Mouse (Mus musculus) megakaryocyte progenitor cell, adult 5-6 weeks (primary cell): ENCODE measurements around the gene Smo. TPM values are rescaled to one million over a fixed set of nuclear protein-coding genes. Genes with fewer than 3 reads are reported as not detected.

Experiments
- ATAC-seq: replicated peaks from 2 replicates; pipeline ENCODE4 v1.8.0; 2016; ENCODE audit warnings: mild to moderate bottlenecking, moderate TSS enrichment, inconsistent platforms; ENCODE audit not compliant: poor library complexity
- total RNA-seq, 2 experiments: library from RNA; stranded (forward) in 1 of 2; stranded (reverse) in 1 of 2; fragments of 157-497, 149-512 nt in 1 of 2; fragments of 200-1000 nt in 1 of 2; gene quantifications; 2 replicates each; pipeline versions ENCODE4 v1.2.3 to v1.2.4; 2015 to 2017

The Smo gene
- total RNA-seq (2015) (25.5 and 33.6 TPM in 2 replicates), total RNA-seq (2017) (16.4 and 19.9 TPM in 2 replicates)

DNA sequence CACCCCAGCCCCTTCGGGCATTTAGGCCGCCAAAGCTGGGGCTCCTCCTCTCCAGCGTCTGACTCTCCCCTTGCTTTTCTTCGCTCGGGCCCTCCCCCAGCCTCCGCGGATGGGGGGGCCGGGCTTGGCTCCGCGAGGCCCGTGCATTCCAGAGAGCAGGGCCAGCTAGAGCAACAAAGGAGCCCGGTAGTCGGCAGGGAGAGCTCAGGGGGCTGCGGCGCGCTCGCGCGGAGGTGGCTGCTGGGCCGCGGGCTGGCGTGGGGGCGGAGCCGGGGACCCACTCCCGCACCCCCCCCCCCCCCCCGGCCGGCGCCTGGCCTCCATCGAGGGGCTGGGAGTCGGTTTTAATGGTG is at the start of gene Smo:
Gene Smo, plus strand, starts transcription at position 168 of the 353 bp plus-strand sequence.
- ATAC-seq, result peak; percentile 69

DNA sequence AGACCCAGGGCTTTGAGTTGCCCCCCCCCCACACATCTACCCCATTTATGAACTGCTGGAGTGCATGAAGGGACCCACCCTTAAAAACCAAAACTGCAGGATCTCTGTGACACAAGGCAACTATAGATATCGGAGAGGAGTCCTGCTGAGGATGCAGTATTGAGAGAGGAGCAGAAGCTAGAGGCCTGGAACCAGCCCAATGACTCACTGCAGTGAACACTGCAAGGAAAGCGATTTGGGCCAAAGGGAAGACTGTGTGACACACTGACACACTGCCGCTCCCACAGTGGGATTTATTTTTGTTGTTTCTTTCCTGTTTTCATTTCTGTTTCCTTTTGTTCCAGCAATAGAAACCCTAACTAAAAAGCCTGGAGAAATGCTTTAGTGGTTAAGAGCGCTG is 49.4 kb upstream of the Smo start:
- ATAC-seq, result no peak

DNA sequence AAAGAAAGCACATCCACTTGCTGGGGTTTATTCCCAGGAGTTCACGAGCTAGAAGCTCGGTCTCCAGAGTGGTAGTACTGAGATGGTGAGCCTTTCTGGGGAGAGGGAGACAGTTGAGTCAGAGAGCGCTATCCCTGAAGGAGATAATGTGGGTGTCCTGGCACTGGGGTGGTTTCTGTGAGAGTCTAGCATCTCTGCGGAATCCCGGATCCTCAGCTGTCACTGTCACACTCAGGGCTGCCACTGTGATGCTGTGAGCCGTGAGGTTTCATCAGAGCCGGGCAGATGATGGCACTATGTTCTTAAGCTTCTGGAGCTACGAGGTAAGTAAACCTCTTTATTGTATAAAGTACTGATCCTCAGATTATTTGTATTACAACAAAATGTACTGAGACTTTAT is 45.8 kb upstream of the Smo start:
- ATAC-seq, result no peak

DNA sequence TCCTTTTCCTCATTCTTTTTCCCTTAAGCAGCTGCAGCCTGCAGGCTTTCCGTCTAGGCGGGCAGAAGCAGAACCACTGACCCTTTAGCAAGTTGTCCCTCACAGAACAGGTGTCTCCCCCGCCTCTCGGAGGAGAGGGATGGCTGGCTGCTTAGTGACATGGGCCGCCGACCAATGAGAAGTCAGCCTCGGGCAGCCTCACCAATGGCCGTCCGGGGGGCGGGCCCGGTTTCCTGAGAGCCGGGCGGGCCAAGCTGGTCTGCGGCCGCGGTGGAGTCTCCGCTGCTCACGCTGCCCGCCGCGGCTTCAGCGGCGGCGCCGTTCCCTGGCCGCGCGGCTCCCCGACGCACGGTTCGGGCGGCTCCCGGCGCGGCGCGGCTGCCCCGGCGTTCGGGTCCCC is 41.4 kb upstream of the Smo start, which contains the start of gene Tspan33:
Gene Tspan33, plus strand, starts transcription at position 270 of the 400 bp plus-strand sequence.
- peak; percentile 81 for ATAC-seq

DNA sequence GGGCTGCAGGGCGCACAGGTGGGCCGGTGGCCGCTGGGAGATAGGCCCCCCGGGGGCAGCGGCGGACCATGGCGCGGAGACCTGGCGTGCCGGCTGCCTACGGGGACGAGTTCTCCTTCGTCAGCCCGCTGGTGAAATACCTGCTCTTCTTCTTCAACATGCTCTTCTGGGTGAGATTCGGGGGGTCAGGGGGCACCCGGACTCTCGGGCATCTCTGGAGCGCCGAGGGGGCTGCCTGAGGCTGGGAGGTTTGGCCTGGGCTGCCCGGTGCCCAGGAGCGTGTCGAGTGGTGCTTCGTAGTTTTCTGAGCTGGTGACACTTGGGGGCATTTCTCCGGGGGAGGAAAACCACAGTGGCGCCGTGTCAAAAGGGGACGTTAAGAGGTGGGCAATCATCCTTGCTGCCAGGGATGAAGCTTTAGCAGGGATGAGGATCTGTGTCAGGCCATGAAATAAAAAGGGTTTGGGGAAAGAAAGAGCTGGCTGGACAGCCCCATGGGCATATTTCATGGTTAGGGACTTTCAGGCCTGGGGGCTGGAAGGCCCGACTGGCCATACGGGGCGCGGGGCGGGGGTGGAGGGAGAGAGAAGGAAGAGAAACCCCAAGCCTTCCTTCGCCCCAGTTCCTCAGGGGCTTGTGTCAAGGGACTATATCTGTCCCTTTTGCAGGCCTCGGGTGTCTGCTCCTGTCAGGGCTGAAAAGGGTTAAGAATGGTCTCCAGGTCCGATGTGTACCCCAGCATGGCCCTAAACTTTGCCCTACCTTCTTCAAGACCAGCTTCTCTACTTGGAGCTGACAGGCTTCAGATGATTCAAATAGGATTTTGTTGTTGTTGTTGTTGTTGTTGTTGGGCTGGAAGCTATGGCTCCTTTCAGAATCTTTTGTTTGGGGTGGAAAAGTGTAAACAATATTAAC is 40.7 kb upstream of the Smo start:
- no peak for ATAC-seq

DNA sequence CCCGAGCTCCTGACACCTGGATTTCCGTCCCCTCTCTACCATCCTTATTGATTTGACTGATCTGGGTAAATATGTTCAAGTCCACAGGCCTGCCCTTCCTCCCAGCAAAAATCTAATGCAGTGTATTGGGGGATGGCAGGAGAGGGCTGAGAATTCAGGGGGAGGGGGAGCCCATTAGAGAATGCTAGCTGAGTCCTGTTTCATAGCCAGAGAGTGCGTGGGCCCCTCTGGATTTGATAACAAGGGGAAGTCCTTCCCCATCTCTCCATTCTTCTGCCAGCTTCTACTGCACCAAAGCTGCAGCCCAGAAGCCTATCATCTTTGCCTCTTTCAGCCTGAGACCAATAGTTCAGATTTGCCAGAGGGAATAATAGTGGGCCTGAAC is 40.0 kb upstream of the Smo start:
- ATAC-seq, result no peak

DNA sequence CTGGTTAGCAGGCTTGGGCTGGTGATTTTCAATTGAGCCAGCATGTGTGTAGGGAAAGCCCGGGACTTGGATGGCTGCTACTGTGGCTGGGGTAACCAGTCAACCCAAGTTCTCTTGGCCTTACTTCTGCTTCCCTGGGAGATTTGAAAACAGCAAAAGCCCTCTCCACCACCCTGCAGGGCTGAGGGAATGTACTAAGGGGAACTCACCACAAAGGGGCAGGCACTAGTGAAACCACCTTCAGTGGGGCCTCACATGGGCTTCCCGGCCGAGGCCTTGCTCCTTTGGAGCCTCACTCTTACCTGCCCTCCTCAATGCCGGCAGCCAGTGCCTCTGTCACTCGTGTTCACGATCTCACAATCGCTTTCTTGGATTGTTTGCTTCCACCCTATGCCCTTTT is 39.3 kb upstream of the Smo start:
- peak; percentile 19; the same call in 1 of the 2 replicates for ATAC-seq

DNA sequence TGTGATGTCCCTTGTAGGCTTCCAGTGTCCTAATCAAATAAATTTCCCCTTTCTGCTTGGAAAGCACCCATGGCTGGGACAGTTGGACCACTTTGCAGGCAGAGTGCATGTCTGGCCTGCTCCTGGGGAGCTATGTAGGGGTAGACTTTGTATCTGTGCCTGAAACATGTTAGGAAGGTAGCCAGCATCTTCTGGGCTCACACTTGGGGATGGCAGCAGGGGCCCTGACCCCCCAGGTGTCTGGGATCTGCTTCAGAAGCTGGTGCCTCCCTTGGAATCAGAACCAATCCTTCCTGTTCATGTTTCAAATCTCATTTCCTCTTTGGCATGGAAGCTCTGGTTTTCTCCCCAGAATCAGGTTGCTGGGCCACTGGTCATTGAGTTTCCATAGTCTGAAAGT is 38.2 kb upstream of the Smo start:
- ATAC-seq, result no peak

DNA sequence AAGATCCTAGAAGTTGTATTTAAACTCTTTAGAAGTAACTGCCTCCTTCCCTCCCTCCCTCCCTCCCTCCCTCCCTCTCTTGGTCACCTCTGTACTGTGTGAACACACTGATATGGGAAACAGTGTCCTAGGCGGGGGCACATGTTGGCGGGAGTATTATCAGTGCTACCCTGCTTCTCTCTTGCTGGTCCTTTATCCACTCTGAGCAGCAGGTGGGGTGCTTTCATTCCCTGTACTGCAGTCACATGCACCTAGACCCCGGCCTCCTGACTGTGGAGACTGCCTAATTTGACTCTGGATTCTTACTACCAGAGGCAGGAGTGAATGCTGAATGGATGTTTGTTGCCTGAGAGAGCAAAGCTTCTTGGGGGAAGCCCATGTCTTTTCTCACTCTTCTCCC is 37.8 kb upstream of the Smo start:
- ATAC-seq, result peak; percentile 49

DNA sequence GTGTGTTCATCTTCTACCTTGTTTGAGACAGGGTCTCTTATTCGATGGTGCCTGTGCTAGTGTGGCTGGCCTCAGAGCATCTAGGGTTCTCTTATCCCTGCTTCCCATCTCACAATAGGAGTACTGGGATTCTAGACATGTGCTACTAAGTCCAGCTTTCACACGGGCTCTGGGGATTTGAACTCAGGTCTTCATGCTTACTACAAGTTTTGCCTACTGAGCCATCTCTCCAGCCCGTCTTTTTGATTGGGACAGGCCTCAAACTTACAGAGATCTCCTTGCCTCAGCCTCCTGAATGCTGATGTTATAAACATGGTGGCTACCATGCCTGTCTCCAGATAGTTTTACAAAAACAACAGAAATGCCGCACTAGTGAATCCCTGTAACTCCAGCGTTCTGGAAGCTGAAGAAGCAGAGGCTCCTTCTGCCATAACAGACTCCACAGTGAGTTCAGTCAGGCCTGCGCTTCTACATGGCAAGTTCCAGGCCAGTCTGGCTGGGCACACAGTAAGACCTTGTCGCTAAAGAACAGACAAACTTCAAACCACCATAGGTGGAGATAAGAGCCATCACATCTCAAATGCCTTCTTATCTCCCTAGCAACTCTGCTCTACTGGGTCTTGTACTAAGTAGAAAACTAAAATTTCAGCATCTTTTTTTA is 36.1 kb upstream of the Smo start:
- ATAC-seq, result peak; percentile 41

DNA sequence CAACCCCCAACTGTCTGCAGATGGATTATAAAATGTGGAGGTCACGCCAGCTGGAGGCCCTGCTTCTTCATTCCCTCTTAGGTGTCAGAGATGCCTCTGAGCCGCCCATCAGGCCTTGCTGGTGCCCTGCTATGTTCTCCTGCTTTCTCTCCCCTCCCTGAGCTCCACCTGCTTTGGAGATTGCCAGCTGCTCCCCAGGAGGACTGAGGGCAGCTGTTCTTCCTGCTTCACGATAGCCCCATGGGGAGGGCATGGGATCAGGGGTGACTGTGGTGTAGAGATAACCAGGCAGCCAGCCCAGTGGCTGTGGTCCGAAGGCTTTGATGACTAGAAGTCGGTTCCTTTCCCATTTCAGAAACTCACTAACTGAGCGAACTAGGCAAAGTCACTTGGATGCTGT is 34.3 kb upstream of the Smo start:
- peak; percentile 80 for ATAC-seq

DNA sequence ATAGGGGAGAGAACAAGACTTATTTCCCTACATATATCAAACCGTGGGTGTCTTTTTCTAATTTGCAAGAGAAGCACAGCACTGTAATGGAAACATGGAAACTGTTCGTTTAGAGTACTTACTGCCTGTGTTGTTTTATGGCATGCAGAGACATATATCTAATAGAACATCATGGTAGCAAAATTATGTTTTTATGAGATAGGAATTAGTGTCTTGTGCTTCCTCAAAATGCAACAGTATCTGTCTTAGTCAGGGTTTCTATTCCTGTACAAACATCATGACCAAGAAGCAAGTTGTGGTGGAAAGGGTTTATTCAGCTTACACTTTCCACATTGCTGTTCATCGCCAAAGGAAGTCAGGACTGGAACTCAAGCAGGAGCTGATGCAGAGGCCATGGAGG is 33.2 kb upstream of the Smo start:
- ATAC-seq, result peak; percentile 25

DNA sequence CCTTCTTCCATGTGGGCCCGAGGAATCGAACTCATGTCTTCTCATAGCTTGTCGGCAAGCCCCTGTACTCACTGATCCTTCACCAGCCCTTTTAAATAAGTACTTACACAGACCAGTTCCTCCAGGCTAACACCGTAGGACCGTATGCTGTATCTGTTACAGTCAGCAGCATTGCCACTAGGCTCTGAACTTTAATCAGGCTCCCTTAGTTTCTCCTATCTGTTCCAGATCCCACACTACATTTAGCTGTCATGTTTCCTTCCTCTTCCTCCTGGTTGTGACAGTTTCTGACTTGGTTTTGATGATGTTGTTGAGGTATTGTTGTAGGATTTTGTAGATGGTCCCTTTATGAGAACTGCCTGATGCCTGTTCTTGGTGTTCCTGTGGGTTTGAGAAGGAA is 31.2 kb upstream of the Smo start:
- no peak for ATAC-seq

DNA sequence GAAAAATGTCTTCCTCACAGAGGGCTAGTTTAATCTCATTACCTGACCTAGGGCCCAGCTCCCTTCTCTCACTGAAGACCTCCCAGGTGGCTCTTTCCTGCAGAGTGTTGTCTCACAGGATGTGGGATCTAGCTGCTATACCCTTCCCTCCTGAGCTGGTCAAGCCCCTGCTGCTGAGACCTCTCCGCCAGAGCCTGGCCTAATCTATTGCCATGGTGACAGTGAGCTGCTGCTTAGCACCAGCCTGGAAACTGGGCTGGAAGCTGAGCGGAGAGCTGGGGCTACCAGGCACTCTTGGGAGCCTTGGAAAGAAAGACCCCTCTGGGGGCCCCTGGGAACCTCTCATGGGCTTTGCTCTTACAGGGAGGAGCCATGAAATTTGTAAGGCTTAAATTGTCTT is 27.4 kb upstream of the Smo start:
- ATAC-seq, result no peak

DNA sequence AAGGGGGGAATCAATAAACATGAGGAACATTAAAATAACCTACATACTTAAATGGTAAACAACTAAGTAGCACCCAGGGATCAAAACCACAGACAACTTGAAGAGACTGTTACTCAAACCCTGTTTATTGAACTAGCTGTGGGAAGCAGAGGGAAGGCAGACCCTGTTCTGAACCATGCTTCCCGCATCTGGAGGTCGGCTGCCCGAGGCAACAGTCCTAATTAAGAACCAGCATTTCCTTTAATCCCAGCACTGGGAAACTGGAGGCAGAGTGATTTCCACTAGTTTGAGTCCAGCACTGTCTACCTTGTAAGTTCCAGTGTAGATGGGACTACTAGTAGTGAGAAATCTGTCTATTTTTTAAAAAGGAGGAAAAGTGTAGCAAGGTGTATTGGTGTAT is 24.0 kb upstream of the Smo start:
- ATAC-seq, result no peak

DNA sequence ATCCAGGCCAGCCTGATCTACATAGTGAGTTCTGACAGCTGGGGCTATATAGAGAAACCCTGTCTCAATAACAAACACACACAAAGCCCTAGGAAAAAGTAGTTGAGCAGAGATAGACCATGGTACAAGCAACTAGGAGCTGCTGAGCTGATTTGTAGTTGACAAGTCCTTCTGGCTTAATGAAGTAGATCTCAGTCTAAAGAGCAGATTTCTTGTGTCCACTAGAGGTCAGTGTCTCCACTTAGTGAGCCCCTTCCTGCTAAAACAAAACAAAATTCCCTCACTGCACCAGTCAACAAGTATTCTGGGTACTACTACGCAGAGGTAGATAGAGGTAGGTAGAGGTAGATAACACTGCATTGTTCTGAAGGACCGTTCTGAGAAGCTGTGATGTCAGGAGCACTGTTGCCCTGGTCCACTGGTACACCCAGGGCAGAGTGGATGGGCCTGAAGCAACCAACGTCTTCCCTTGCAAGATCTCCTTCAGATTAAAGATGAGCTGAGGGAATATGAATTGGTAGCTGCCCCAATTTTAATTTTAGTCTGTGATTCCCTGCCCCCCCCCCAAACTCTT is 23.2 kb upstream of the Smo start:
- peak; percentile 87 for ATAC-seq

DNA sequence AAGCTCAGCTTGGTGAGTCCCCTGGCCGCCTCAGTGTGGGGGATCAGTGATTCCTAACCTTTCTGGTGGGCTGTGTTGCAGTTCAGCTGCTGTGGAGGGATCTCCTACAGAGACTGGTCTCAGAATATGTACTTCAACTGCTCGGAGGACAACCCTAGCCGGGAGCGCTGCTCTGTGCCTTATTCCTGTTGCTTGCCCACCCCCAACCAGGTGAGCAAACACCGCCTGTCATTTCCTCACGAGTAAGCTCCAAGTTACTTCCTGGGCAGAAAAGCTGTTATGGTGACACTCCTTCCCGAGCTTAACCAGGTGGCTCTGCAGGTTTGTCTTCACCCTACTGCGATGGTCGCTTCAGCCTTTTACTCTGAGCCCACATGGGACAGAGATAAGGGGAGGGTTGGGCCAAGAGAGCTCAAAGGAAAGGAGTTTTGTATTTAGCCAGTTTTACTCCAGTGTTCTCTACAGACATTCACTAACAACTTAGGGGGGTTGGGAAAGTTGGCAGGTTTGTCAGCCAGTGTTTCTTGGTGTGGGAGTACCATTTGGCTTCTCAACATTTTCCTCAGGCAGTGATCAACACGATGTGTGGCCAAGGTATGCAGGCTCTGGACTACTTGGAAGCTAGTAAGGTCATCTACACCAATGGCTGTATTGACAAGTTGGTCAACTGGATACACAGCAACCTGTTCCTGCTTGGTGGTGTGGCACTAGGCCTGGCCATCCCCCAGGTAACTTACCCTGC is 18.5 kb upstream of the Smo start:
- no peak for ATAC-seq

DNA sequence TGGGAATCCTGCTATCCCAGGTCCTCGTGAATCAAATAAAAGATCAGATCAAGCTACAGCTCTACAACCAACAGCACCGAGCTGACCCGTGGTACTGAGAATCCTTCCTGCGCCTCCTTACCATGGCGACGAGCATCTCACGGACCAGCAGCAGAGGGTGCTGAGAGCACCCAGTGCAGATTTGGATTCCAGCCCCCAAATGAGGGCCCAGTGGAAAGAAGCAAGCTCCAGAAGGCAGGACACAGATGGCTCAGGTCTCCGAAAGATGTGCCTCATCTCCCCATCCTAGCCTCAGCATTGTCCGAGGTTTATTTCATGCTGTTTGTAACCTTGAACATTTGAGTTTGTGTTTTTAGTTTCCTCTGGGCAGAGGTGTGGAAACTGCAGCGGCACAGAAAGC is 17.8 kb upstream of the Smo start:
- no peak for ATAC-seq

DNA sequence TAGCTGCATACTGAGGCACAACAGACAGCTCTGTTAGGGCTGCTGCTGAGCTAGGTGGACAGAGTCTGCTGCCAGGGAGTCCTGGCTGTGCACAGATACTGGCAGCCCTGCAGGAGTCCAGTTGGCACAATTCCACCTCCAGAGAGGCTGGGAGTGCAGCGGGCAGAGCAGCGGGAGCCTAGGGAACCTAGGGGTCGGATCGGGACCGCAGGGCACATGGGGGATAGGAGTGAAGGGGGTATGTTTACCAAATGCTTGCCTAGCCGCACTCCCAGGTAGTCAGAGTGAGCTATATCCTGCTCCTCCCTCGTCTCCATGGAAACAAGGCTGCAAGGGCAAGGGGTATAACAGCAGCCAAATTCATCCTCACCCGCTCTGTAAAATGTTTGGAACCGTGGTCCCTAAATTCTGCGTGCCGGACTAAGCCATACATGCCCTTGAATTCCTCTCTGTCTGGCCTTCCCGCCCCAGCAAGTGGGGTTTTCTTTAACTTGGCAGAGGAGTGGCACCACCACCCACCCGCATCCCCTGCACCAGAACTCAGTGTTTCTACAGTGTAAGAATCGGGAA is 17.3 kb upstream of the Smo start:
- no peak for ATAC-seq

DNA sequence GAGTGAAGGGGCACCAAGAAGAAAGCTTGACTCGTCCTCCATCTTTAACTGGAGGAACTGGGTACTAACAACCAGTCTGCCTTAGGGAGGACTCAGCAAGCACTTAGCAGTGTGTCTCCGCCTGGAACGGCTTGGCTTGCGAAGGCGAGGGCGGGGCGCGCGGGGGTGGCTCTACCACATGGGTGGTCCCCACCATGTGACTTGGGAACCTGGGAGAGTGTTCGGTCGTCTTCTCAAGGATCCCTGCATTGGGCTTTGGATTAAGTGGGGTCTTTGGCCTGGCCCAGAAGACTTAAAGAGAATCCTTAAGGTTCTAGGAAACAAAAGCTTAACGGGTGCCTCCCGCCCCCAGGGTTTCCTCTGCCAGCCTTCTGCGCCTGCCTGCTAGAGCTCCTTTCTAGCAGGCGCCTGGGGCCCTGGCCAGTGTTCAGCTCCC is 16.4 kb upstream of the Smo start:
- peak; percentile 54; the same call in 1 of the 2 replicates for ATAC-seq

DNA sequence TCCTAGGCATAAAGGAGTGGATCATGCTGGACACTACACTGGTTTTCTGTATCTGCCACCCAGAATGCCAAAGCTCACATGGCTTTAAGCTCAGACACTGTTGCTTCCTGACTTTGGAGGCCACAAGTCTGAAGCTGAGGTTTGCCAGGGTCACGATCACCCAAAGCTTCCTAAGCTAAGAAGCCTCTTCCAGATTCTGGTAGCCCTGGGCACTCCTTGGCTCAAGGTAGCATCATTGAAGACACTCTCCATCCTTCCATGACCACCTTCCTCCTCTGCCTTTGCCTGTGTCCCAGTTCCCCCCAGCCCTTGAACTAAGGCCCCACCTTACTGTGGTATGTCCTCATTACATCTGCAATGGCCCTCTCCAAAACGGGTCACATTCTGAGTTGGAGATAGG is 13.4 kb upstream of the Smo start:
- ATAC-seq, result no peak
